Mouse (Mus musculus): ENCODE results near the gene Pramel7. TPM values are rescaled to one million over a fixed set of nuclear protein-coding genes. Genes with fewer than 3 reads are reported as not detected.

The Pramel7 gene
- total RNA-seq (2023), result not detected

DNA sequence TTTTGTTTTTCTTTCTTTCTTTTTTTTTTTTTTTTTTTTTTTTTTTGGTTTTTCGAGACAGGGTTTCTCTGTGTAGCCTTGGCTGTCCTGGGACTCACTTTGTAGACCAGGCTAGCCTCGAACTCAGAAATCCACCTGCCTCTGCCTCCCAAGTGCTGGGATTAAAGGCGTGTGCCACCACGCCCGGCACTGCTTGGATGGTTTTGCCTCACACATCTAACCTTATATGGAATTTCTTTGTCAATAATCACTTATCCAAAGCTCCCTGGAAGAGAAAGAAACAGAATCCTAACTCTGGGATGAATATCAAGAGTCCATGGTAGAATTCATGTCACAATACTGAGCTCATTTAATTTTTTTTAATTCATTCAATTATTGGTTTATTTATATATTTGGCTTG is at the start of gene Pramel7:
Gene Pramel7, minus strand, starts transcription at position 101 of the 400 bp plus-strand sequence.

DNA sequence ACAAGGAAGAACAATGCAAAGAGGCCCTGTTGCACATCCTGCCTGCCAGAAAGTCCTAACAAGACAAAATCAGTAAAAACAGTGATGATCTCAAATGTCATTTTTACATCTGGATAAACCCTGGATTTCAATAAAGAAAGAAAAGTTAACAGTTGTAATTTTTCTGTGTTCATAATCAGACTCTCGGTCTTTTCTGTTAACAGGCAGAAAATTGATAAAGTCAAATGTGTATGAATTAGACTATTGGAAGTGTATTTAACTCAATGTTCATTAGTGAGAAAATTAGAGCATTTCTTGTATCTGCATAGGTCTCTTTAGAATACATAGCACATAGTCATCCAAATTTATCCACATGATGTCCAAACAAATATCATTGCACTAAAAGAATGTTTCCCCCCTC is 48.5 kb upstream of the Pramel7 start, which contains the start of gene Olfr1128:
Gene Olfr1128, minus strand, starts transcription at position 101 of the 400 bp plus-strand sequence.

DNA sequence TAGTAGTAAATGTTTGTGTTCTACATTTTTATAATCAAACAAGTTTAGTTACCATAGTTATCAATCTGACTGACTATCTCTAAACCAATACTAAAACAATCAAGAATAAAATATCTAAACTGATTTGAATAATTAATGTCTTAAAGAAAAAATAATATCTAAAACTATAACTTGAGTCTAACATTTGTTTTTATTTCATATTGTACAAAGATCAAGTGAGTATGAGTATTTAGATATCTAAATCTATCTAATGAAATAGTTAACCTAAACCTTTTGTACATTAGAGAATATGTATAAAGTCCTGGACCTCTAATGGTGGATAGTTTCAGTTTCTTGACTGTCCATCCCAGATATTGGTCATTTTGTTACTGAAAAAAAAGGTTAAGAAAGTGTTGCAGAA is 34.6 kb upstream of the Pramel7 start, which contains the start of gene Olfr153:
Gene Olfr153, plus strand, starts transcription at position 301 of the 400 bp plus-strand sequence.

DNA sequence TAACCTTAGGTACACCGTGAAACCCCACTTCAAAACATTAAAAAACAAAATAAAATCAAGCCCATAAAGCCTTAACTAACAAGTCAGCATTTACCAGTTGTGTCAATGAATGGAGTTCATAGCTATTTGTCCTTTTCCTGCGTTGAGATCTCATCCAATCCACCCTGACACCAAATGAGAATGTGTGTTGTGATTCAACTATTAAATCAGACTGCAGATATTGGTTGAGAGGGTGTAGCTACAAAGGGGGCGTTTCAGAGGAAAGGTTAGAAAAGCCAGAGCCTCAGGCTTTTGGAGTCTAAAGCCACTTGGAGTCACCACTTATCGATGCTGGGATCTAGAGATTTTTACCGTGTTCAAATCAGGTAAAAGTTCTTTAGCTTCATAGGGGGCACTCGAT is 9.4 kb upstream of the Pramel7 start, which contains the start of gene Pramel6:
Gene Pramel6, plus strand, starts transcription at position 301 of the 400 bp plus-strand sequence.

DNA sequence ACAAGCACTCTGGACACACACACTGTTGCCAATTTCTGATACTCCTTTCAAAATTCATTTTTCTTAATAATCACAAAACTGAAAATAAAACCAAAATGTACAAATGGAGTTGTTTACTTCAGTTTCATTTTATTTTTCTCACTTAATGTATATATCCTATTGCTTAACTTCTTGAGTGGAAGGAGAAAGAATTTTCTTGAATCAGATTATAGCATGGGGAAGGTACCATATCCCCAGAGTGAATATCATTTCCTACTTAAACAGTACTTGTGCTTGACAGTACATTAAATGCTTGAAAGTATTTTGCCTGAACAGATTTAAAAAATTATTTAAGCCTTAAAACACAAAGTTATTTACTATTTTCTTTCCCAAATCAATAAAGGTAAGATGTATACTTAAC is 43.2 kb downstream of the Pramel7 start, which contains the start of gene Olfr1126:
Gene Olfr1126, plus strand, starts transcription at position 301 of the 400 bp plus-strand sequence.

Other genes starting within 250 kb of the Pramel7 start
- gene Olfr1115, start 249.1 kb downstream of the Pramel7 start, total RNA-seq (2023), result not detected
- gene Olfr1116, start 229.6 kb downstream of the Pramel7 start, total RNA-seq (2023), result not detected
- gene Olfr1118, start 189.5 kb downstream of the Pramel7 start, total RNA-seq (2023), result not detected
- gene Olfr1120, start 142.3 kb downstream of the Pramel7 start, total RNA-seq (2023), result not detected
- gene Olfr1121, start 127.2 kb downstream of the Pramel7 start, total RNA-seq (2023), result not detected
- gene Olfr1122, start 111.2 kb downstream of the Pramel7 start, total RNA-seq (2023), result not detected
- gene Olfr1123, start 80.5 kb downstream of the Pramel7 start, total RNA-seq (2023), result not detected
- gene Olfr1124, start 66.8 kb downstream of the Pramel7 start, total RNA-seq (2023), result not detected
- not detected for gene Olfr1126, start 43.1 kb downstream of the Pramel7 start, total RNA-seq (2023)
- not detected for gene Pramel6, start 9.5 kb upstream of the Pramel7 start, total RNA-seq (2023)
- gene Olfr153, start 34.7 kb upstream of the Pramel7 start, total RNA-seq (2023), result not detected
- gene Olfr1128, start 48.4 kb upstream of the Pramel7 start, total RNA-seq (2023), result not detected
- not detected for gene Olfr1129, start 76.8 kb upstream of the Pramel7 start, total RNA-seq (2023)
- gene Olfr1130, start 109.1 kb upstream of the Pramel7 start, total RNA-seq (2023), result not detected
- gene Olfr1131, start 130.0 kb upstream of the Pramel7 start, total RNA-seq (2023), result not detected
- gene Olfr1132, start 140.4 kb upstream of the Pramel7 start, total RNA-seq (2023), result not detected
- not detected for gene Olfr1133, start 150.3 kb upstream of the Pramel7 start, total RNA-seq (2023)
- gene Olfr1134, start 161.4 kb upstream of the Pramel7 start, total RNA-seq (2023), result not detected
- not detected for gene Olfr1135, start 176.6 kb upstream of the Pramel7 start, total RNA-seq (2023)
- not detected for gene Olfr1136, start 196.9 kb upstream of the Pramel7 start, total RNA-seq (2023)
- not detected for gene Olfr1137, start 216.1 kb upstream of the Pramel7 start, total RNA-seq (2023)
- not detected for gene Olfr1138, start 242.9 kb upstream of the Pramel7 start, total RNA-seq (2023)
- gene Olfr1140, start 246.7 kb upstream of the Pramel7 start, total RNA-seq (2023), result not detected